Mouse (Mus musculus) thymus, postnatal 10 days (tissue): Measurements from ENCODE around the gene Dnah2.
A peak's percentile ranks its signal among the peaks of the same experiment; 100 is the strongest.

ENCODE experiments used
- DNase-seq, 2 experiments: peaks; one replicate each; pipeline ENCODE4 v3.0.0; 2021; ENCODE audit warnings: low spot score in 2 of 2

Gene Dnah2

GRCm38 (mm10) chr11:69469301-69469700 lies 79.6 kb downstream of the Dnah2 start:
- no peak for DNase-seq

GRCm38 (mm10) chr11:69463996-69464395 lies 84.9 kb downstream of the Dnah2 start:
- DNase-seq, result no peak

GRCm38 (mm10) chr11:69461568-69461967 lies 87.3 kb downstream of the Dnah2 start:
- DNase-seq, result no peak

GRCm38 (mm10) chr11:69459883-69460282 lies 89.0 kb downstream of the Dnah2 start:
- no peak for DNase-seq

- no peak for DNase-seq
These were observed 91.8 kb downstream of the Dnah2 start for GRCm38 (mm10) chr11:69457006-69457579.

GRCm38 (mm10) chr11:69452114-69452867 lies 96.6 kb downstream of the Dnah2 start:
- DNase-seq, result no peak

- DNase-seq, result no peak
These were observed 101.6 kb downstream of the Dnah2 start for GRCm38 (mm10) chr11:69447299-69447698.

GRCm38 (mm10) chr11:69443328-69443727 lies 105.6 kb downstream of the Dnah2 start:
- no peak for DNase-seq

- no peak for DNase-seq
These were observed 111.6 kb downstream of the Dnah2 start for GRCm38 (mm10) chr11:69437291-69437690.

- DNase-seq, result no peak
These were observed 115.7 kb downstream of the Dnah2 start for GRCm38 (mm10) chr11:69433189-69433588.

GRCm38 (mm10) chr11:69432640-69432982 lies 116.3 kb downstream of the Dnah2 start:
- DNase-seq, result no peak

GRCm38 (mm10) chr11:69431829-69432639 lies 116.9 kb downstream of the Dnah2 start:
- peak; percentile 62 to 81 for DNase-seq

GRCm38 (mm10) chr11:69430631-69431030 lies 118.3 kb downstream of the Dnah2 start:
- DNase-seq, result no peak

GRCm38 (mm10) chr11:69429313-69429712 lies 119.6 kb downstream of the Dnah2 start:
- DNase-seq, result no peak

- DNase-seq, result no peak
These were observed 120.2 kb downstream of the Dnah2 start for GRCm38 (mm10) chr11:69428751-69429150.

GRCm38 (mm10) chr11:69426246-69426645 lies 122.7 kb downstream of the Dnah2 start:
- no peak for DNase-seq

GRCm38 (mm10) chr11:69423885-69424284 lies 125.0 kb downstream of the Dnah2 start:
- DNase-seq, result no peak

- no peak for DNase-seq
These were observed 126.1 kb downstream of the Dnah2 start for GRCm38 (mm10) chr11:69422842-69423241.

GRCm38 (mm10) chr11:69421131-69421977 lies 127.6 kb downstream of the Dnah2 start:
- DNase-seq, result no peak

GRCm38 (mm10) chr11:69420554-69421000 lies 128.3 kb downstream of the Dnah2 start:
- DNase-seq, result no peak

GRCm38 (mm10) chr11:69419813-69420553 lies 128.9 kb downstream of the Dnah2 start:
- DNase-seq, result peak in 1 of 2 experiments; percentile 62
